Mouse (Mus musculus) spleen, adult 2 months (tissue): Measurements from ENCODE around the gene Med21.

Experiments used
- CTCF ChIP-seq: fragments of 200-500 bp; IDR thresholded peaks from 2 replicates; pipeline ENCODE4 v1.5.1; 2011; ENCODE audit warnings: mild to moderate bottlenecking, inconsistent platforms; ENCODE audit not compliant: insufficient read depth, insufficient read length, insufficient replicate concordance; ENCODE audit errors: extremely low read depth
- POLR2A ChIP-seq: fragments of 200-500 bp; IDR thresholded peaks from 2 replicates; pipeline ENCODE4 v1.6.1; 2011; ENCODE audit warnings: low read depth, low read length, inconsistent platforms

- no peak for TF ChIP-seq CTCF
- no peak for TF ChIP-seq POLR2A
Observed at GRCm38 (mm10) chr6:146634759-146635606, 7.4 kb upstream of the Med21 start.
